Mouse (Mus musculus): ENCODE results near the gene Nmrk1.

The Nmrk1 gene

GRCm38 (mm10) chr19:18654330-18654729 is 22.6 kb downstream of the Nmrk1 start:
- DNase-seq: no peak

- no peak for DNase-seq
Measured at GRCm38 (mm10) chr19:18654984-18655383, 23.2 kb downstream of the Nmrk1 start.

GRCm38 (mm10) chr19:18655999-18656398 is 24.2 kb downstream of the Nmrk1 start:
- no peak for DNase-seq

- no peak for DNase-seq
Measured at GRCm38 (mm10) chr19:18658473-18658872, 26.7 kb downstream of the Nmrk1 start.

GRCm38 (mm10) chr19:18659349-18659748 is 27.6 kb downstream of the Nmrk1 start:
- no peak for DNase-seq

- no peak for DNase-seq
Measured at GRCm38 (mm10) chr19:18660466-18660865, 28.7 kb downstream of the Nmrk1 start.

GRCm38 (mm10) chr19:18661683-18662082 is 29.9 kb downstream of the Nmrk1 start:
- DNase-seq: no peak

- no peak for DNase-seq
Measured at GRCm38 (mm10) chr19:18663904-18664303, 32.2 kb downstream of the Nmrk1 start.

- DNase-seq: no peak
Measured at GRCm38 (mm10) chr19:18666966-18667365, 35.2 kb downstream of the Nmrk1 start.

- DNase-seq: no peak
Measured at GRCm38 (mm10) chr19:18669551-18669950, 37.8 kb downstream of the Nmrk1 start.

GRCm38 (mm10) chr19:18670608-18671007 is 38.9 kb downstream of the Nmrk1 start, which contains the start of gene Carnmt1:
Gene Carnmt1, plus strand, starts transcription at chr19:18670764.
- DNase-seq: peak; percentile 99

- peak; percentile 64 for DNase-seq
Measured at GRCm38 (mm10) chr19:18671056-18671741, 39.4 kb downstream of the Nmrk1 start.

- DNase-seq: no peak
Measured at GRCm38 (mm10) chr19:18672498-18672897, 40.7 kb downstream of the Nmrk1 start.

GRCm38 (mm10) chr19:18673116-18673515 is 41.4 kb downstream of the Nmrk1 start:
- DNase-seq: no peak

GRCm38 (mm10) chr19:18682142-18682541 is 50.4 kb downstream of the Nmrk1 start:
- DNase-seq: no peak

GRCm38 (mm10) chr19:18687556-18687955 is 55.8 kb downstream of the Nmrk1 start:
- peak; percentile 56 for DNase-seq

- DNase-seq: no peak
Measured at GRCm38 (mm10) chr19:18692176-18692575, 60.4 kb downstream of the Nmrk1 start.

- no peak for DNase-seq
Measured at GRCm38 (mm10) chr19:18692768-18693167, 61.0 kb downstream of the Nmrk1 start.

- no peak for DNase-seq
Measured at GRCm38 (mm10) chr19:18695116-18695515, 63.4 kb downstream of the Nmrk1 start.

- no peak for DNase-seq
Measured at GRCm38 (mm10) chr19:18695552-18695951, 63.8 kb downstream of the Nmrk1 start.

Data from kidney, postnatal 10 days (tissue).